8 mouse cellular contexts compared by ENCODE assay signal in the genomic region with DNA sequence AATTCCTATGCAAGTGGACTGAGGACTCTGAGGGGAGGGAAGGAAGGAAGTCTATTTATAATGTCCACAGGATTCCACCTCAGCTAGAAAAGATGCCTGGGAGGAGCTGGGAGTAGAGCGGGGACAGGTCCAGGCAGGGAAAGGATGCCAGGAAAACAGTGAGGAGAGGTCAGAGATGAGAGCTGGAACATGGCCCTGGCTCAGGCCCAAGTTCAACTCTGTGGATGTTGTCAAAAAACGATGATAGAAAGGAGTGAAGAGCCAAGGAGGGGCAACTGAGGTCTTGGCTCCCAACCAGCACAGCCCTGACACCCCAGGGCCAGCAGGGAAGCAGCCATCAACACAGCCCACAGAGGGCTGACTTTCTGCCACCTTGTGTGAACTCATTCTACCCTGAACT. TPM values are rescaled to one million over a fixed set of nuclear protein-coding genes. Genes with fewer than 3 reads are reported as not detected.
DNase-seq lines count a peak whose midpoint lies in the region; ATAC-seq and TF ChIP-seq lines count a peak whose summit lies in the region.

No protein-coding gene starts in this region.

- no peak for TF ChIP-seq CTCF in liver, adult 2 months (IDR thresholded peaks at IDR 0.05; ENCODE audit: low read depth, low read length)
- TF ChIP-seq CTCF in liver, postnatal 0 days (IDR thresholded peaks at IDR 0.05; ENCODE audit: low read depth): no peak

- no peak overlapping the region for H3K4me3 ChIP-seq in liver, adult 2 months (ENCODE audit: insufficient read depth, low read depth, low read length)
- no peak overlapping the region for H3K4me3 ChIP-seq in stomach, embryonic 16.5 days (replicated peaks; ENCODE audit: low read length)
- H3K4me3 ChIP-seq in liver, postnatal 0 days (ENCODE audit: low read depth, low read length): no peak overlapping the region
- H3K4me3 ChIP-seq in midbrain, embryonic 10.5 days: no peak overlapping the region

- no peaks in the 10 kb centered on the region for H3K9me3 ChIP-seq in stomach, embryonic 16.5 days (replicated peaks; ENCODE audit: control insufficient read depth, low read length)
- no peaks in the 10 kb centered on the region for H3K9me3 ChIP-seq in liver, postnatal 0 days (ENCODE audit: low read length)
- H3K9me3 ChIP-seq in midbrain, embryonic 10.5 days (replicated peaks): no peaks in the 10 kb centered on the region

- H3K27ac ChIP-seq in liver, adult 2 months (replicated peaks; ENCODE audit: insufficient read depth, low read depth, low read length): peak overlapping the region; percentile 26; the same call in 1 of the 2 replicates
- H3K27ac ChIP-seq in stomach, embryonic 16.5 days (ENCODE audit: low read length): peak overlapping the region; percentile 3; the same call in 1 of the 2 replicates
- no peak overlapping the region for H3K27ac ChIP-seq in liver, postnatal 0 days (ENCODE audit: low read depth)
- no peak overlapping the region for H3K27ac ChIP-seq in midbrain, embryonic 10.5 days (replicated peaks)

- TF ChIP-seq POLR2A in liver, adult 2 months (IDR thresholded peaks at IDR 0.05; ENCODE audit: extremely low read depth, insufficient read depth, low read length): no peak

- 6% methylated on average over 2 of the region's 2 CpGs for WGBS in liver, adult 2 months
- WGBS in stomach, embryonic 16.5 days: 50% methylated on average over 2 of the region's 2 CpGs
- 47% methylated on average over 2 of the region's 2 CpGs for WGBS in liver, postnatal 0 days (ENCODE audit: insufficient replicate concordance)
- WGBS in midbrain, embryonic 10.5 days: 80% methylated on average over 2 of the region's 2 CpGs

- no peak overlapping the region for H3K9ac ChIP-seq in liver, adult 2 months (ENCODE audit: low read depth, low read length)
- no peak overlapping the region for H3K9ac ChIP-seq in stomach, embryonic 16.5 days (ENCODE audit: low read length)
- no peak overlapping the region for H3K9ac ChIP-seq in liver, postnatal 0 days (replicated peaks)

- peaks cover 9% of the 10 kb centered on the region for H3K4me1 ChIP-seq in liver, adult 2 months (ENCODE audit: control insufficient read depth, insufficient read depth, low read length)
- 0 out of 2 replicates have a peak, but pooled peaks cover 2% of the 10 kb centered on the region for H3K4me1 ChIP-seq in stomach, embryonic 16.5 days (ENCODE audit: control insufficient read depth, insufficient read depth, low read length)
- H3K4me1 ChIP-seq in liver, postnatal 0 days (ENCODE audit: insufficient read depth): no peaks in the 10 kb centered on the region
- no peaks in the 10 kb centered on the region for H3K4me1 ChIP-seq in midbrain, embryonic 10.5 days

- ATAC-seq in stomach, embryonic 16.5 days (ENCODE audit: insufficient read depth, low FRiP score): peak; percentile 60; the same call in 1 of the 2 replicates
- ATAC-seq in liver, postnatal 0 days: no peak; the same call in 1 of the 2 replicates

- peaks cover 10% of the 10 kb centered on the region for H3K36me3 ChIP-seq in liver, adult 2 months (ENCODE audit: control insufficient read depth, insufficient read depth, low read length)
- H3K36me3 ChIP-seq in stomach, embryonic 16.5 days (ENCODE audit: control insufficient read depth, insufficient read depth, low read length): peaks cover 6% of the 10 kb centered on the region
- peaks cover 31% of the 10 kb centered on the region for H3K36me3 ChIP-seq in liver, postnatal 0 days (replicated peaks; ENCODE audit: insufficient read depth, low read length)
- peaks cover 85% of the 10 kb centered on the region for H3K36me3 ChIP-seq in midbrain, embryonic 10.5 days

- H3K4me2 ChIP-seq in stomach, embryonic 16.5 days (ENCODE audit: low read depth, low read length): no peak overlapping the region
- H3K4me2 ChIP-seq in liver, postnatal 0 days (ENCODE audit: low read depth, low read length): no peak overlapping the region

- DNase-seq in liver, adult 2 months (ENCODE audit: extremely low read depth, low read depth, low spot score): peak; percentile 77
- no peak for DNase-seq in liver
- DNase-seq in cerebellum, postnatal 25 days: peak; percentile 81 to 89
- peak; percentile 71 for DNase-seq in kidney, adult 18-20 months
- DNase-seq in right cerebral cortex, adult 18-20 months: no peak
- no peak for DNase-seq in liver, postnatal 0 days
- DNase-seq in midbrain, embryonic 10.5 days (ENCODE audit: low spot score): no peak

- no peaks in the 10 kb centered on the region for H3K79me2 ChIP-seq in liver, adult 2 months (ENCODE audit: control insufficient read depth, insufficient read depth, low read length)

- no peak for TF ChIP-seq EP300 in liver, postnatal 0 days (IDR thresholded peaks at IDR 0.05; ENCODE audit: low read depth)

- H3K27me3 ChIP-seq in liver, adult 2 months (ENCODE audit: control insufficient read depth, insufficient read depth, low read length): no peaks in the 10 kb centered on the region
- H3K27me3 ChIP-seq in stomach, embryonic 16.5 days (ENCODE audit: control insufficient read depth, insufficient read depth, low read length): no peaks in the 10 kb centered on the region
- H3K27me3 ChIP-seq in liver, postnatal 0 days (ENCODE audit: insufficient read depth, low read length): no peaks in the 10 kb centered on the region
- H3K27me3 ChIP-seq in midbrain, embryonic 10.5 days (ENCODE audit: low read depth, poor library complexity, severe bottlenecking): no peaks in the 10 kb centered on the region

RNA-seq across cellular contexts. Expression of a gene that starts 9.7 kb away (rescaled TPM):
- 9.2 and 12.1 TPM in 2 replicates for total RNA-seq in liver, adult 2 months (2014; rRNA removed)
- 20.7 and 22.6 TPM in 2 replicates for polyA plus RNA-seq in liver, adult 2 months (2012; rRNA removed)
- polyA plus RNA-seq in stomach, embryonic 16.5 days (2015; fragmentation: Nextera tagmentation; extraction: Ambion mirVana): 29.2 and 35.0 TPM in 2 replicates
- polyA plus RNA-seq in liver, postnatal 0 days (2015; fragmentation: Nextera tagmentation; extraction: Ambion mirVana): 9.2 and 10.0 TPM in 2 replicates
- 13.7 and 15.5 TPM in 2 replicates for polyA plus RNA-seq in midbrain, embryonic 10.5 days (2016; fragmentation: Nextera tagmentation; extraction: Ambion mirVana)

RNA-seq across cellular contexts. Expression of a gene that starts 17.9 kb away (rescaled TPM):
- 1.0 and 1.8 TPM in 2 replicates for total RNA-seq in liver, adult 2 months (2014; rRNA removed)
- 2.3 and 4.5 TPM in 2 replicates for polyA plus RNA-seq in liver, adult 2 months (2012; rRNA removed)
- 18.5 and 21.2 TPM in 2 replicates for polyA plus RNA-seq in stomach, embryonic 16.5 days (2015; fragmentation: Nextera tagmentation; extraction: Ambion mirVana)
- 4.8 and 5.9 TPM in 2 replicates for polyA plus RNA-seq in liver, postnatal 0 days (2015; fragmentation: Nextera tagmentation; extraction: Ambion mirVana)
- 0.32 and 0.38 TPM in 2 replicates for polyA plus RNA-seq in midbrain, embryonic 10.5 days (2016; fragmentation: Nextera tagmentation; extraction: Ambion mirVana)

RNA-seq across cellular contexts. Expression of a gene that starts 24.0 kb away (rescaled TPM):
- 27.5 and 36.5 TPM in 2 replicates for total RNA-seq in liver, adult 2 months (2014; rRNA removed)
- 54.9 and 80.8 TPM in 2 replicates for polyA plus RNA-seq in liver, adult 2 months (2012; rRNA removed)
- 5.4 and 6.2 TPM in 2 replicates for polyA plus RNA-seq in stomach, embryonic 16.5 days (2015; fragmentation: Nextera tagmentation; extraction: Ambion mirVana)
- polyA plus RNA-seq in liver, postnatal 0 days (2015; fragmentation: Nextera tagmentation; extraction: Ambion mirVana): 10.9 and 13.6 TPM in 2 replicates
- polyA plus RNA-seq in midbrain, embryonic 10.5 days (2016; fragmentation: Nextera tagmentation; extraction: Ambion mirVana): 0.14 and 0.20 TPM in 2 replicates

RNA-seq across cellular contexts. Expression of a gene that starts 26.1 kb away (rescaled TPM):
- 21.8 and 36.5 TPM in 2 replicates for total RNA-seq in liver, adult 2 months (2014; rRNA removed)
- polyA plus RNA-seq in liver, adult 2 months (2012; rRNA removed): 30.9 and 35.9 TPM in 2 replicates
- polyA plus RNA-seq in stomach, embryonic 16.5 days (2015; fragmentation: Nextera tagmentation; extraction: Ambion mirVana): 41.2 and 43.0 TPM in 2 replicates
- 9.2 TPM in 2 replicates for polyA plus RNA-seq in liver, postnatal 0 days (2015; fragmentation: Nextera tagmentation; extraction: Ambion mirVana)
- polyA plus RNA-seq in midbrain, embryonic 10.5 days (2016; fragmentation: Nextera tagmentation; extraction: Ambion mirVana): 8.9 and 9.4 TPM in 2 replicates

RNA-seq across cellular contexts. Expression of a gene that starts 52.7 kb away (rescaled TPM):
- 119 and 130 TPM in 2 replicates for total RNA-seq in liver, adult 2 months (2014; rRNA removed)
- 70.5 and 73.8 TPM in 2 replicates for polyA plus RNA-seq in liver, adult 2 months (2012; rRNA removed)
- polyA plus RNA-seq in stomach, embryonic 16.5 days (2015; fragmentation: Nextera tagmentation; extraction: Ambion mirVana): 108 and 122 TPM in 2 replicates
- 30.9 and 32.2 TPM in 2 replicates for polyA plus RNA-seq in liver, postnatal 0 days (2015; fragmentation: Nextera tagmentation; extraction: Ambion mirVana)
- polyA plus RNA-seq in midbrain, embryonic 10.5 days (2016; fragmentation: Nextera tagmentation; extraction: Ambion mirVana): 113 and 125 TPM in 2 replicates

Comparison
In these comparisons a context has a peak if more than half of its experiments do, and no peak if none do; other contexts are left out.
1. DNase-seq: peak in liver, adult 2 months (single experiment), cerebellum, postnatal 25 days (2 of 2) and kidney, adult 18-20 months (single experiment); none in liver (single experiment), right cerebral cortex, adult 18-20 months (single experiment), liver, postnatal 0 days (single experiment) and midbrain, embryonic 10.5 days (single experiment).
2. H3K27ac ChIP-seq: peak in liver, adult 2 months (single experiment) and stomach, embryonic 16.5 days (single experiment); none in liver, postnatal 0 days (single experiment) and midbrain, embryonic 10.5 days (single experiment).